Mouse (Mus musculus) layer of hippocampus, postnatal 36 days (tissue): ENCODE measurements around the gene Il21r. TPM values are rescaled to one million over a fixed set of nuclear protein-coding genes. Genes with fewer than 3 reads are reported as not detected.
A peak's percentile ranks its signal among the peaks of the same experiment; 100 is the strongest.

Source experiments
- DNase-seq, 2 experiments: peaks; one replicate each; pipeline ENCODE4 v3.0.0; 2022
- total RNA-seq, 2 experiments: library from RNA; stranded (reverse); gene quantifications; 2 replicates each; pipeline ENCODE4 v1.2.3; 2021

Il21r gene
- total RNA-seq, 2 experiments from 2014 or later = 0.75 to 1.4 TPM

DNA sequence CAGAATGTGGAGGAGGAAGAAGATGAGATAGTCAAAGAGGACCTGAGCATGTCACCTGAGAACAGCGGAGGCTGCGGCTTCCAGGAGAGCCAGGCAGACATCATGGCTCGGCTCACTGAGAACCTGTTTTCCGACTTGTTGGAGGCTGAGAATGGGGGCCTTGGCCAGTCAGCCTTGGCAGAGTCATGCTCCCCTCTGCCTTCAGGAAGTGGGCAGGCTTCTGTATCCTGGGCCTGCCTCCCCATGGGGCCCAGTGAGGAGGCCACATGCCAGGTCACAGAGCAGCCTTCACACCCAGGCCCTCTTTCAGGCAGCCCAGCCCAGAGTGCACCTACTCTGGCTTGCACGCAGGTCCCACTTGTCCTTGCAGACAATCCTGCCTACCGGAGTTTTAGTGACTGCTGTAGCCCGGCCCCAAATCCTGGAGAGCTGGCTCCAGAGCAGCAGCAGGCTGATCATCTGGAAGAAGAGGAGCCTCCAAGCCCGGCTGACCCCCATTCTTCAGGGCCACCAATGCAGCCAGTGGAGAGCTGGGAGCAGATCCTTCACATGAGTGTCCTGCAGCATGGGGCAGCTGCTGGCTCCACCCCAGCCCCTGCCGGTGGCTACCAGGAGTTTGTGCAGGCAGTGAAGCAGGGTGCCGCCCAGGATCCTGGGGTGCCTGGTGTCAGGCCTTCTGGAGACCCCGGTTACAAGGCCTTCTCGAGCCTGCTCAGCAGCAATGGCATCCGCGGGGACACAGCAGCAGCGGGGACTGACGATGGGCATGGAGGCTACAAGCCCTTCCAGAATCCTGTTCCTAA is 27.3 kb upstream of the Il21r start:
- no peak for DNase-seq

- DNase-seq = no peak
Observed at GRCm38 (mm10) chr7:125576982-125577381, 26.2 kb upstream of the Il21r start.

DNA sequence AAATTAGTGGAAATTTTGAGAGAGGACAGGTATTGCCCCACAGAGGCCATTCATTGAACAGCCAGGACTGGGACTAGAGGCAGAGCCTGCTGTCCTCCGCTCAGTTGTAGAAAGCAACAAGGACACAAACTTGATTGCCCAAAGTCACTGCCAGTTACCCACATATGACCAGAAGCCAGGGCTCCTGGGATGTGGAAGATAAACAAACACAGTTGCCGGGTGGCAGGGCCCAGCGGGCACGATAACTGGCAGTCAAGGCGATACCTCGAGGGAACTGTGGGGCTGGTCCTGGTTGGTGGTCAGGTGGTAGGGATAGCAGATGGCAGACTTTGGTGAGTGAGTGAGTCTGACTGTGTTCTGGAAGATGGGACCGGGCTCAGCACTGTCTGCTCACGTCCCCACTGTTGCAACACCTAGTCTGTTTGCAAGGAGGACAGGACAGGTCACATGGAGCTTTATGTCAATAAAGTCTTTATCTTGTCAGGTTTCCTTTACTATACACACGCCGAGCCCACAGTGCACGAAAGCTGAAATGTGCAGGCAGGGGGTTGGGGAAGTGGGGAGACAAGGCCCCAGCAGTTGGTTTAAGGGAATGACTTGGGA is 25.6 kb upstream of the Il21r start:
- DNase-seq = no peak

DNA sequence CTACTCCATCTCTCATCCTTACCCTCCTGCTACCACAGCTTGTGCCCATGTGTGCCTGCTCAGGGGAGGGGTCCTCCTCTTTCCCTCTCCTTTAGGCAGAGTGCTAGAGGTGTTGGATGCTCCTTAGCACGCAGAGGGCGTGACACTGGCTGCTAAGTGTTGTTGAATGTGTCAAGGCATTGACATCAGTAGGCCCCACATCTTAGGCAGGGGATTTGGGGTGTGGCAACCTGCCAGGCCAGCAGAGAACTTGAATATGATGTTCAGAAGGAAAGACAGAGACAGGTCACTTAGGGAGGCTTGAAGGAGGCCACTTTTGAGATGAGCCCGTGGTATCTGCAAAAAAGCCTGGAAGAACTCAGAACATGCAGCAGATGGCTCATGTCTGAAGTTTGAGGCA is 25.1 kb upstream of the Il21r start:
- DNase-seq = no peak

- no peak for DNase-seq
Observed at GRCm38 (mm10) chr7:125579545-125580219, 23.5 kb upstream of the Il21r start.

DNA sequence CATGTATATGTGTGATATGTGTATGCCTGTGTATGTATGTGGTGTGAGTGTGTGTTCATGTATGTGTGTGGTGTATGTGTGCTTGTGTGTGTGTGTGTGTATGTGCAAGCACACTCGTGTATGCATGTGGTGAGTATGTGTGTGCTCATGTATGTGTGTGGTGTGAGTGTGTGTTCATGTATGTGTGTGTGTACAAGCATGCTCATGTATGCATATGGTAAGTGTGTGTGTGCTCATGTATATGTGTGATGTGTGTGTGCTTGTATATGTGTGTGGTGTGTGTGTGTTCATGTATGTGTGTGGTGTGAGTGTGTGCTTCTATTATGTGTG is 23.0 kb upstream of the Il21r start:
- DNase-seq = no peak

- peak in 1 of 2 experiments; percentile 18 for DNase-seq
Observed at GRCm38 (mm10) chr7:125580625-125581316, 22.5 kb upstream of the Il21r start.

GRCm38 (mm10) chr7:125581317-125581672 is 21.9 kb upstream of the Il21r start:
- DNase-seq = peak; percentile 85 to 88

- DNase-seq = no peak
Observed at GRCm38 (mm10) chr7:125583325-125584004, 19.8 kb upstream of the Il21r start.

DNA sequence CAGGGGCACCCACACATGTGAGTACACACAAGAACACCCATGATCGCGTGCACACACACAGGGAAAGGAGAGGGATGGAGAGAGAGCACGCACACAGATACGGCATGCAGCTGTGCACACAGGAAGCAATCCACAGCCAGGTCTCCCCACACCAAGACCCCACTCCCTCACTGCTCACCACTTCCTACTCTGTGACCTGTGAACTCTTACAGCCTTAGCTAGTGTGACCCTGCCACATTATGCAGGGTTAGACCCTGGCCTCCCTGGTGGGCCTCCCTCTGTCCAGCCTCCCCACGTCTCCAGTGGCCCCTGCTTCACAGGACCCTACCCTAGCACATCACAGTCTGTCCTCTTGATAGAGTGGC is 19.2 kb upstream of the Il21r start:
- DNase-seq = no peak

DNA sequence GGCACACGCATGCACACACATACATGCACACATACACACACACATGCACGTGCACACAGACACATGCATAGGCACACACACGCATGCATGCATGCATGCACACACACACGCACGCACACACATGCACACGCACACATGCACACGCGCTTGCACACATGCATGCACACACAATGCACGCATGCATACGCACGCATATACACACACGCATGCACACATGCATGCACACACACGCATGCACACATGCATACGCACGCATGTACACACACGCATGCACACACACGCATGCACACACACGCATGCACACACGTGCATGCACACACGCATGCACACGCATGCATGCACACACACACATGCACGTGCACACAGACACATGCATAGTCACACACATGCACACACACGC is 16.9 kb upstream of the Il21r start:
- no peak for DNase-seq

DNA sequence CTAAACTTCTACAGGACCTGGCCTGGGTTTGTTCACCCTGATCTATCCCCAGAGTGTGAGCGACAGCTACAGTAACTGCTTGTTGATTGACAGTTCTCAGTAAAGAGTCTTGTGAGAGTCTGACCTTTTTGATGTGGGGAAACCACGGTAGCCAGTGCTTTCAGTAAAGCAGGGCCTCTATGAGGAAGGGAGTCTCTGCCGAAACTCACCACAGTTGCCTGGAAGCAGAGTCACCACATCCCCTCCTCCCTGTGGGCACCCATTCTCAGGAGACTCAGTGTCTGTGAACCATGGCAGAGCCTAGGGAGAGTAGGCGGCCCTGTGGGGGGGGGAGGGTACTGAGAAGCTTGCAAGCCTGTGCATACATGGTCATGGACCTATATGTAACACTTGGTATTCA is 14.5 kb upstream of the Il21r start:
- no peak for DNase-seq

GRCm38 (mm10) chr7:125589896-125590295 is 13.3 kb upstream of the Il21r start:
- DNase-seq = no peak

GRCm38 (mm10) chr7:125593831-125594230 is 9.4 kb upstream of the Il21r start:
- no peak for DNase-seq

- DNase-seq = no peak
Observed at GRCm38 (mm10) chr7:125596406-125596805, 6.8 kb upstream of the Il21r start.

DNA sequence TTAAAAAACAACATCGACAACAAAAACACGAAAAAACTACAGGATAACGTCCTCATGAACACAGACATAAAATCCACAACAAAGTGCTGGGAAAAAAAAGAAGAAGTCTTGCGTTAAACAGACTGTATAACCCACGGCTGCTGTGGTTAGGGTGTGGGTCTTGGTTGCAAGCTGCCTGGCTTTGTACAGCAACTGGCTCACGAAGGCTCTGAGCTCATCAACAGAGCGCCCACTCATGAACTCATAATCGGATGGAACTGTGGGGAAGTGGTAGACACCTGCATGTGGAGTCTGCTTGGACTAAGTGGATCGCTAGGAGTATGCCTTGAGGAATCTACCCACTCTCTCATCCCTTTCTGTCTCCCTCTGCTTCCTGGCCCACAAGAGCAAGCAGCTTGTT is 6.1 kb upstream of the Il21r start:
- no peak for DNase-seq

DNA sequence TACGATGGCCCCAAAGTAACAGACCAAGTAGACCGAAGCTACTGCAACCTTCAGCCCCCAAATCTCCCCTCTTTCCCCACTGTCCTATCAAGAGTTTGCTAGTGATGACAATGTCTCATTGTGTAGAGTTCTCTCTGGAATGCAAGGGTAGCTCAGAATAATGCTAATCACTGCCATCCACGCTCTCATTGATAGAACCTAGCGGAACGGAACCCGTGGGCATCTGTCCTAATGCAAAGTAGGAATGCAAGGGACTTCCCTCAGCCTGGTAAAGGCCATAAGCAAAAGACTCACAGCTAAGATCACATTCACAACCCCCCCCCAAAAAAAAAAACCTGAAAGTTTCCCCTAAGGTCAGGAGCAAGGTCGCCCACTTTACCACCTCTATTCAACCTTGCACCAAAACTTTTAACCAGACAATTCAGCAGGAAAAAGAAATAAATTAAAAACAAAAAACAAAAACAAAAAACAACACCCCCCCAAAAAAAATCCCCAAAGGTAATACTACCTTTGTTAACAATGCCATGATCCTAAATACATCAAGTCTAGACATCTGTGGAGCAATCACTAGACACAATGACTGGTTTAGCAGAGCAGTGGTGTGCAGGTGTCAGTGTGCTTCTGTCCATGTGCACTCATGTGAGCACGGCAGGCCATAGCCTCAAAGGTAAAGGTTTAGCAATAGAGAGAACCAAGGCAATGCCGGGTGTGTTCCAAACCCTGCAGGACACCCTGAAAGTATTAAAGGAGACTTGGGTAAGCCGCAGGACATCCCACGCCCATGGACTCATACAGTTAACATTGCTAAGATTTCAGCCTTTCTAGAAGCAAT is 5.5 kb upstream of the Il21r start:
- DNase-seq = no peak

- no peak for DNase-seq
Observed at GRCm38 (mm10) chr7:125599373-125599973, 3.8 kb upstream of the Il21r start.

- DNase-seq = no peak
Observed at GRCm38 (mm10) chr7:125600136-125600535, 3.1 kb upstream of the Il21r start.

DNA sequence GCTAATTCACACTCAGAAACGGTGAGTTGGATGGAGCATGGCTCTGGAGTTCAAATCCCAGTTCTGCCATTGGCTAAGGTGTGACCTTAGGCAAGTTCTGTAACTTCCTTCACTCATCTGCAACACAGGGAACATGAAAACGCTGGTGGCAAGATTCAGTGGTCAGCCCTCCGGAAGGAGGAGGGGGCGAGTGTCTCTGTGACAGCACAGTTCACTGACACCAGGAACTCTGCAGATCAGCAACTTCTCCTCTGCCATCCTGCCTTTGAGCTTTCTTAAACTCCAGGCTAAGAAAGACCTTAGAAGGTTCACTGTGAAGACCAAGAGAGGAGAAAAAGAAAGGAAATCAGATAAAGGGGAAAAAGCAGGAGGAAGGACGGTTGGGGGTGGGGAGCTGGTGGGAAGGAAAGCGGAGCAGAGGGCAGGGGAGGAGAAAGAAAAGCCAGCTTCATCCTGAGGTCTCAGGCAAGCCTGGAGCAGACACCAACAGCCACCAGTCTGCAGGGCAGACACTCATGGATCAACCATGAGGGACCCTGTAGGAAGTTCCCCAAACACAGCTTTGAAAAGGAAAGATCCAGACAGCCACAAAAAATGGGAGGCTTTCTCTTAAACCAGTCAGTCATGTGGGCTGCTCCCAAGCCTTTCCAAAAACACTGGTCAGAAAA is 2.5 kb upstream of the Il21r start:
- DNase-seq = no peak

- no peak for DNase-seq
Observed at GRCm38 (mm10) chr7:125601280-125601670, 2.0 kb upstream of the Il21r start.
